Mouse (Mus musculus): Measurements from ENCODE around the gene Twnk. TPM values are rescaled to one million over a fixed set of nuclear protein-coding genes. Genes with fewer than 3 reads are reported as not detected.

Twnk gene
- polyA plus RNA-seq, 1 experiment from 2014 or later: 13.4 TPM

- 72% methylated on average over 20 of the region's 20 CpGs for WGBS (ENCODE audit: insufficient replicate concordance)
- Histone ChIP-seq H3K36me3 (ENCODE audit: control insufficient read depth, insufficient read depth) (peaks cover 19% of the 10 kb centered on the region), H3K27ac (ENCODE audit: low read length) (peak overlapping the region; percentile 81)
Measured at GRCm38 (mm10) chr19:45007425-45008191, 2.1 kb downstream of the Twnk start.

GRCm38 (mm10) chr19:45010646-45011045 lies 5.2 kb downstream of the Twnk start:
- WGBS (ENCODE audit: insufficient replicate concordance): 73% methylated on average over 4 of the region's 4 CpGs

More at GRCm38 (mm10) chr19:45007425-45008191, 2.1 kb downstream of the Twnk start:
- peak overlapping the region; percentile 91 for H3K9ac ChIP-seq (ENCODE audit: low read depth, low read length)
- H3K4me2 ChIP-seq (ENCODE audit: low read depth, low read length): peak overlapping the region; percentile 95
- no peaks in the 10 kb centered on the region for H3K9me3 ChIP-seq (replicated peaks; ENCODE audit: control insufficient read depth, low read length)
- H3K4me3 ChIP-seq (ENCODE audit: low read depth, low read length): peak overlapping the region; percentile 99
- ATAC-seq (ENCODE audit: low read depth): no peak
- no peaks in the 10 kb centered on the region for H3K27me3 ChIP-seq (ENCODE audit: control insufficient read depth, insufficient read depth, low read depth, low read length)
- H3K4me1 ChIP-seq (ENCODE audit: control insufficient read depth, low read depth, low read length): peaks cover 17% of the 10 kb centered on the region

GRCm38 (mm10) chr19:45012219-45012618 lies 6.8 kb downstream of the Twnk start:
- H3K9ac ChIP-seq (ENCODE audit: low read depth, low read length): no peak overlapping the region
- peaks cover 15% of the 10 kb centered on the region for H3K36me3 ChIP-seq (ENCODE audit: control insufficient read depth, insufficient read depth)
- H3K27me3 ChIP-seq (ENCODE audit: control insufficient read depth, insufficient read depth, low read depth, low read length): no peaks in the 10 kb centered on the region; the same call in 1 of the 2 replicates
- H3K4me3 ChIP-seq (ENCODE audit: low read depth, low read length): no peak overlapping the region
- ATAC-seq (ENCODE audit: low read depth): no peak
- H3K9me3 ChIP-seq (replicated peaks; ENCODE audit: control insufficient read depth, low read length): no peaks in the 10 kb centered on the region
- H3K4me2 ChIP-seq (ENCODE audit: low read depth, low read length): no peak overlapping the region
- 80% methylated on average over 8 of the region's 8 CpGs for WGBS (ENCODE audit: insufficient replicate concordance)
- peaks cover 32% of the 10 kb centered on the region for H3K4me1 ChIP-seq (ENCODE audit: control insufficient read depth, low read depth, low read length)
- no peak overlapping the region for H3K27ac ChIP-seq (ENCODE audit: low read length)

More at GRCm38 (mm10) chr19:45010646-45011045, 5.2 kb downstream of the Twnk start:
- Histone ChIP-seq H3K27me3 (ENCODE audit: control insufficient read depth, insufficient read depth, low read depth, low read length) (no peaks in the 10 kb centered on the region), H3K4me2 (ENCODE audit: low read depth, low read length) (no peak overlapping the region), H3K9me3 (replicated peaks; ENCODE audit: control insufficient read depth, low read length) (no peaks in the 10 kb centered on the region), H3K36me3 (ENCODE audit: control insufficient read depth, insufficient read depth) (peaks cover 15% of the 10 kb centered on the region), H3K27ac (ENCODE audit: low read length) (no peak overlapping the region), H3K4me1 (ENCODE audit: control insufficient read depth, low read depth, low read length) (peaks cover 30% of the 10 kb centered on the region), H3K9ac (ENCODE audit: low read depth, low read length) (no peak overlapping the region), H3K4me3 (ENCODE audit: low read depth, low read length) (no peak overlapping the region)
- no peak for ATAC-seq (ENCODE audit: low read depth)

GRCm38 (mm10) chr19:45012636-45013035 lies 7.2 kb downstream of the Twnk start:
- 46% methylated on average over 6 of the region's 6 CpGs for WGBS (ENCODE audit: insufficient replicate concordance)
- Histone ChIP-seq H3K27me3 (ENCODE audit: control insufficient read depth, insufficient read depth, low read depth, low read length) (no peaks in the 10 kb centered on the region; the same call in none of the 2 replicates), H3K4me1 (ENCODE audit: control insufficient read depth, low read depth, low read length) (peaks cover 28% of the 10 kb centered on the region), H3K36me3 (ENCODE audit: control insufficient read depth, insufficient read depth) (peaks cover 15% of the 10 kb centered on the region), H3K27ac (ENCODE audit: low read length) (no peak overlapping the region), H3K4me3 (ENCODE audit: low read depth, low read length) (no peak overlapping the region), H3K4me2 (ENCODE audit: low read depth, low read length) (no peak overlapping the region), H3K9me3 (replicated peaks; ENCODE audit: control insufficient read depth, low read length) (no peaks in the 10 kb centered on the region), H3K9ac (ENCODE audit: low read depth, low read length) (no peak overlapping the region)
- no peak for ATAC-seq (ENCODE audit: low read depth)

GRCm38 (mm10) chr19:45013581-45014225 lies 8.2 kb downstream of the Twnk start:
- no peak overlapping the region for H3K27ac ChIP-seq (ENCODE audit: low read length)
- 40% methylated on average over 6 of the region's 6 CpGs for WGBS (ENCODE audit: insufficient replicate concordance)
- H3K9me3 ChIP-seq (replicated peaks; ENCODE audit: control insufficient read depth, low read length): no peaks in the 10 kb centered on the region
- peaks cover 26% of the 10 kb centered on the region for H3K4me1 ChIP-seq (ENCODE audit: control insufficient read depth, low read depth, low read length)
- peaks cover 15% of the 10 kb centered on the region for H3K36me3 ChIP-seq (ENCODE audit: control insufficient read depth, insufficient read depth)
- no peak for ATAC-seq (ENCODE audit: low read depth)
- H3K9ac ChIP-seq (ENCODE audit: low read depth, low read length): no peak overlapping the region
- no peaks in the 10 kb centered on the region; the same call in none of the 2 replicates for H3K27me3 ChIP-seq (ENCODE audit: control insufficient read depth, insufficient read depth, low read depth, low read length)
- H3K4me2 ChIP-seq (ENCODE audit: low read depth, low read length): 0 out of 2 replicates have a peak overlapping the region, but pooled peaks have one; percentile 4
- no peak overlapping the region for H3K4me3 ChIP-seq (ENCODE audit: low read depth, low read length)

GRCm38 (mm10) chr19:45014335-45014971 lies 9.0 kb downstream of the Twnk start, which contains the start of gene Lzts2:
Gene Lzts2, plus strand, starts transcription at chr19:45014414.
- peak within 1 kb of the TSS; percentile 19 for H3K9ac ChIP-seq (ENCODE audit: low read depth, low read length)
- H3K4me3 ChIP-seq (ENCODE audit: low read depth, low read length): peak within 1 kb of the TSS; percentile 61
- peak; percentile 37 for ATAC-seq (ENCODE audit: low read depth)
- H3K9me3 ChIP-seq (replicated peaks; ENCODE audit: control insufficient read depth, low read length): no peaks in the 10 kb centered on the region
- H3K36me3 ChIP-seq (ENCODE audit: control insufficient read depth, insufficient read depth): peaks cover 15% of the 10 kb centered on the region
- peak within 1 kb of the TSS; percentile 70 for H3K27ac ChIP-seq (ENCODE audit: low read length)
- H3K27me3 ChIP-seq (ENCODE audit: control insufficient read depth, insufficient read depth, low read depth, low read length): no peaks in the 10 kb centered on the region; the same call in none of the 2 replicates
- WGBS (ENCODE audit: insufficient replicate concordance): 5% methylated on average over 10 of the region's 10 CpGs
- H3K4me1 ChIP-seq (ENCODE audit: control insufficient read depth, low read depth, low read length): peaks cover 24% of the 10 kb centered on the region
- peak within 1 kb of the TSS; percentile 89 for H3K4me2 ChIP-seq (ENCODE audit: low read depth, low read length)

GRCm38 (mm10) chr19:45014981-45015402 lies 9.5 kb downstream of the Twnk start:
- H3K27me3 ChIP-seq (ENCODE audit: control insufficient read depth, insufficient read depth, low read depth, low read length): no peaks in the 10 kb centered on the region; the same call in none of the 2 replicates
- H3K4me3 ChIP-seq (ENCODE audit: low read depth, low read length): peak overlapping the region; percentile 61
- peak overlapping the region; percentile 19 for H3K9ac ChIP-seq (ENCODE audit: low read depth, low read length)
- H3K27ac ChIP-seq (ENCODE audit: low read length): peak overlapping the region; percentile 70
- peak overlapping the region; percentile 89 for H3K4me2 ChIP-seq (ENCODE audit: low read depth, low read length)
- WGBS (ENCODE audit: insufficient replicate concordance): 0% methylated on average over 25 of the region's 25 CpGs
- peaks cover 24% of the 10 kb centered on the region for H3K4me1 ChIP-seq (ENCODE audit: control insufficient read depth, low read depth, low read length)
- H3K9me3 ChIP-seq (replicated peaks; ENCODE audit: control insufficient read depth, low read length): no peaks in the 10 kb centered on the region
- ATAC-seq (ENCODE audit: low read depth): peak; percentile 49
- peaks cover 14% of the 10 kb centered on the region for H3K36me3 ChIP-seq (ENCODE audit: control insufficient read depth, insufficient read depth)

GRCm38 (mm10) chr19:45015518-45016281 lies 10.2 kb downstream of the Twnk start:
- peak; percentile 12; the same call in 1 of the 2 replicates for ATAC-seq (ENCODE audit: low read depth)
- Histone ChIP-seq H3K4me3 (ENCODE audit: low read depth, low read length) (peak overlapping the region; percentile 61), H3K27me3 (ENCODE audit: control insufficient read depth, insufficient read depth, low read depth, low read length) (no peaks in the 10 kb centered on the region; the same call in none of the 2 replicates), H3K9ac (ENCODE audit: low read depth, low read length) (peak overlapping the region; percentile 21), H3K9me3 (replicated peaks; ENCODE audit: control insufficient read depth, low read length) (no peaks in the 10 kb centered on the region), H3K4me2 (ENCODE audit: low read depth, low read length) (peak overlapping the region; percentile 89), H3K4me1 (ENCODE audit: control insufficient read depth, low read depth, low read length) (peaks cover 24% of the 10 kb centered on the region), H3K27ac (ENCODE audit: low read length) (peak overlapping the region; percentile 37), H3K36me3 (ENCODE audit: control insufficient read depth, insufficient read depth) (peaks cover 9% of the 10 kb centered on the region)
- under 1% methylated on average over 34 of the region's 34 CpGs for WGBS (ENCODE audit: insufficient replicate concordance)
